Mouse (Mus musculus) midbrain, embryonic 11.5 days (tissue): ENCODE results near the gene Popdc3. TPM values are rescaled to one million over a fixed set of nuclear protein-coding genes. Genes with fewer than 3 reads are reported as not detected.
A peak's percentile ranks its signal among the peaks of the same experiment; 100 is the strongest.

Experiments used
- ATAC-seq: fragments of 200-750 bp; cut with Nextera tagmentation; 2 replicates; pipeline ENCODE4 v1.8.0; 2017; ENCODE audit warnings: moderate TSS enrichment, moderate library complexity; ENCODE audit not compliant: low FRiP score
- DNase-seq: peaks from one replicate; pipeline ENCODE4 v3.0.0; 2015; ENCODE audit warnings: low spot score; ENCODE audit errors: missing footprints
- H3K27ac ChIP-seq: fragments of 300-500 bp; sonication (generic); 2 replicates; pipeline ENCODE4 v1.5.1; 2014; ENCODE audit warnings: low read depth, low read length
- H3K27me3 ChIP-seq: fragments of 300-500 bp; sonication (generic); 2 replicates; pipeline ENCODE4 v1.6.1; 2014; ENCODE audit warnings: mild to moderate bottlenecking, low read length, moderate library complexity, mixed read lengths; ENCODE audit not compliant: control insufficient read depth, insufficient read depth
- H3K36me3 ChIP-seq: fragments of 300-500 bp; sonication (generic); 2 replicates; pipeline ENCODE4 v1.6.1; 2014; ENCODE audit warnings: mild to moderate bottlenecking, low read length, moderate library complexity, mixed read lengths; ENCODE audit not compliant: control insufficient read depth, insufficient read depth
- H3K4me1 ChIP-seq: fragments of 300-500 bp; sonication (generic); 2 replicates; pipeline ENCODE4 v1.6.1; 2014; ENCODE audit warnings: low read length; ENCODE audit not compliant: control insufficient read depth, insufficient read depth
- H3K4me2 ChIP-seq: fragments of 300-500 bp; sonication (generic); 2 replicates; pipeline ENCODE4 v1.6.1; 2014; ENCODE audit warnings: mild to moderate bottlenecking, moderate library complexity
- H3K4me3 ChIP-seq: fragments of 300-500 bp; sonication (generic); 2 replicates; pipeline ENCODE4 v1.5.1; 2014; ENCODE audit warnings: low read depth, low read length
- H3K9ac ChIP-seq: fragments of 300-500 bp; sonication (generic); 2 replicates; pipeline ENCODE4 v1.6.1; 2014; ENCODE audit warnings: low read length
- H3K9me3 ChIP-seq: fragments of 300-500 bp; sonication (generic); 2 replicates; pipeline ENCODE4 v1.6.1; 2016; ENCODE audit warnings: low read length; ENCODE audit not compliant: control insufficient read depth
- WGBS: fragments of 180-500 bp; shearing (Covaris S2); extraction: QIAGEN DNeasy Blood & Tissue Kit; methylation state at CpG from one replicate; pipeline ENCODE4 v1.1.7; 2014; 5-methylcytosine and 5-hydroxymethylcytosine counted together
- polyA plus RNA-seq: library from polyadenylated mRNA; unstranded; fragments of >200 nt; fragmentation: Nextera tagmentation; extraction: Ambion mirVana; gene quantifications from 2 replicates; pipeline ENCODE4 v1.2.1, GENCODE M21; 2014

Gene Popdc3
- polyA plus RNA-seq, 1 experiment from 2014 or later = 0.22 TPM

- ATAC-seq = peak; percentile 24; the same call in 1 of the 2 replicates
- Histone ChIP-seq H3K36me3 (peaks cover 6% of the 10 kb centered on the region), H3K27me3 (no peaks in the 10 kb centered on the region), H3K9me3 (no peaks in the 10 kb centered on the region), H3K4me2 (no peak overlapping the region), H3K9ac (no peak overlapping the region), H3K4me3 (no peak overlapping the region), H3K27ac (no peak overlapping the region; the same call in 1 of the 2 replicates), H3K4me1 (peaks cover 24% of the 10 kb centered on the region)
- peak; percentile 89 for DNase-seq
- WGBS = 7% methylated on average over 6 of the region's 6 CpGs
Observed at GRCm38 (mm10) chr10:45146821-45147220, 31.1 kb upstream of the Popdc3 start.

GRCm38 (mm10) chr10:45151137-45151536, 26.8 kb upstream of the Popdc3 start:
- Histone ChIP-seq H3K4me1 (peaks cover 21% of the 10 kb centered on the region), H3K9ac (no peak overlapping the region), H3K4me2 (no peak overlapping the region), H3K9me3 (no peaks in the 10 kb centered on the region), H3K27ac (no peak overlapping the region), H3K4me3 (no peak overlapping the region), H3K27me3 (no peaks in the 10 kb centered on the region), H3K36me3 (peaks cover 19% of the 10 kb centered on the region)
- DNase-seq = peak; percentile 75
- ATAC-seq = peak; percentile 55
- WGBS = 55% methylated on average over 5 of the region's 5 CpGs

GRCm38 (mm10) chr10:45151771-45152692, 25.9 kb upstream of the Popdc3 start:
- no peaks in the 10 kb centered on the region for H3K9me3 ChIP-seq
- no peak overlapping the region for H3K4me2 ChIP-seq
- no peak overlapping the region for H3K4me3 ChIP-seq
- ATAC-seq (no peak), DNase-seq (peak; percentile 65)
- H3K27ac ChIP-seq = no peak overlapping the region
- no peak overlapping the region for H3K9ac ChIP-seq
- peaks cover 12% of the 10 kb centered on the region for H3K4me1 ChIP-seq
- peaks cover 19% of the 10 kb centered on the region for H3K36me3 ChIP-seq
- 91% methylated on average over 12 of the region's 12 CpGs for WGBS
- H3K27me3 ChIP-seq = no peaks in the 10 kb centered on the region

GRCm38 (mm10) chr10:45154557-45155060, 23.3 kb upstream of the Popdc3 start:
- peaks cover 23% of the 10 kb centered on the region for H3K36me3 ChIP-seq
- H3K9ac ChIP-seq = no peak overlapping the region
- 94% methylated on average over 14 of the region's 14 CpGs for WGBS
- ATAC-seq = no peak
- no peaks in the 10 kb centered on the region for H3K27me3 ChIP-seq
- no peak overlapping the region for H3K27ac ChIP-seq
- H3K9me3 ChIP-seq = no peaks in the 10 kb centered on the region
- no peak overlapping the region for H3K4me2 ChIP-seq
- no peak for DNase-seq
- no peak overlapping the region for H3K4me3 ChIP-seq
- H3K4me1 ChIP-seq = peaks cover 6% of the 10 kb centered on the region; the same call in 1 of the 2 replicates

GRCm38 (mm10) chr10:45165851-45166250, 12.0 kb upstream of the Popdc3 start:
- no peak overlapping the region for H3K9ac ChIP-seq
- H3K4me3 ChIP-seq = no peak overlapping the region
- 92% methylated on average over 8 of the region's 8 CpGs for WGBS

GRCm38 (mm10) chr10:45173927-45174326, 4.0 kb upstream of the Popdc3 start:
- ATAC-seq (no peak), DNase-seq (peak; percentile 28)
- no peaks in the 10 kb centered on the region for H3K36me3 ChIP-seq
- H3K4me3 ChIP-seq = no peak overlapping the region
- H3K4me1 ChIP-seq = no peaks in the 10 kb centered on the region
- H3K9me3 ChIP-seq = no peaks in the 10 kb centered on the region
- no peak overlapping the region for H3K27ac ChIP-seq
- no peak overlapping the region for H3K4me2 ChIP-seq
- no peaks in the 10 kb centered on the region for H3K27me3 ChIP-seq
- H3K9ac ChIP-seq = no peak overlapping the region
- WGBS = 87% methylated on average over 8 of the region's 8 CpGs

More at GRCm38 (mm10) chr10:45165851-45166250, 12.0 kb upstream of the Popdc3 start:
- no peak; the same call in 1 of the 2 replicates for ATAC-seq
- no peak for DNase-seq
- Histone ChIP-seq H3K4me1 (no peaks in the 10 kb centered on the region), H3K9me3 (no peaks in the 10 kb centered on the region), H3K27ac (no peak overlapping the region), H3K4me2 (no peak overlapping the region), H3K27me3 (no peaks in the 10 kb centered on the region), H3K36me3 (no peaks in the 10 kb centered on the region)

GRCm38 (mm10) chr10:45174345-45174744, 3.6 kb upstream of the Popdc3 start:
- DNase-seq = no peak
- Histone ChIP-seq H3K27ac (no peak overlapping the region), H3K27me3 (no peaks in the 10 kb centered on the region), H3K36me3 (no peaks in the 10 kb centered on the region), H3K9ac (no peak overlapping the region), H3K9me3 (no peaks in the 10 kb centered on the region), H3K4me2 (no peak overlapping the region), H3K4me3 (no peak overlapping the region), H3K4me1 (no peaks in the 10 kb centered on the region)
- no peak for ATAC-seq
- WGBS = 93% methylated on average over 3 of the region's 3 CpGs

GRCm38 (mm10) chr10:45180677-45181326, 2.9 kb downstream of the Popdc3 start:
- 92% methylated on average over 4 of the region's 4 CpGs for WGBS
- H3K9ac ChIP-seq = no peak overlapping the region
- H3K9me3 ChIP-seq = no peaks in the 10 kb centered on the region

GRCm38 (mm10) chr10:45181344-45181743, 3.4 kb downstream of the Popdc3 start:
- WGBS = 91% methylated on average over 3 of the region's 3 CpGs
- no peak for ATAC-seq

More at GRCm38 (mm10) chr10:45180677-45181326, 2.9 kb downstream of the Popdc3 start:
- ATAC-seq (no peak), DNase-seq (no peak)
- no peaks in the 10 kb centered on the region for H3K4me1 ChIP-seq
- no peaks in the 10 kb centered on the region for H3K27me3 ChIP-seq
- no peak overlapping the region for H3K27ac ChIP-seq
- no peaks in the 10 kb centered on the region for H3K36me3 ChIP-seq
- no peak overlapping the region for H3K4me3 ChIP-seq
- no peak overlapping the region for H3K4me2 ChIP-seq

More at GRCm38 (mm10) chr10:45181344-45181743, 3.4 kb downstream of the Popdc3 start:
- Histone ChIP-seq H3K27me3 (no peaks in the 10 kb centered on the region), H3K36me3 (no peaks in the 10 kb centered on the region), H3K9ac (no peak overlapping the region), H3K4me2 (no peak overlapping the region), H3K4me1 (no peaks in the 10 kb centered on the region), H3K9me3 (no peaks in the 10 kb centered on the region), H3K27ac (no peak overlapping the region), H3K4me3 (no peak overlapping the region)
- no peak for DNase-seq
